29 mouse cellular contexts compared by ENCODE assay signal in genomic region chr1:191045264-191045663, GRCm38 (mm10). TPM values are rescaled to one million over a fixed set of nuclear protein-coding genes. Genes with fewer than 3 reads are reported as not detected.
"Had no signal": no experiment of that assay in that cellular context is flagged by ENCODE, and none has a peak within 500 bp of the region (broad histone marks: within the 10 kb centered on the region; RNA-seq: fewer than 3 reads in every experiment).

No protein-coding gene starts in this region.

- ATAC-seq: intestine, postnatal 0 days; midbrain, embryonic 15.5 days had no signal

- H3K4me3 ChIP-seq: lung, embryonic 15.5 days; midbrain, embryonic 12.5 days; midbrain, embryonic 15.5 days; neural tube, embryonic 12.5 days; neural tube, embryonic 15.5 days had no signal

- H3K9ac ChIP-seq: lung, embryonic 15.5 days; midbrain, embryonic 12.5 days; midbrain, embryonic 15.5 days; neural tube, embryonic 12.5 days; neural tube, embryonic 15.5 days had no signal

- H3K4me1 ChIP-seq: lung, embryonic 15.5 days; midbrain, embryonic 12.5 days; midbrain, embryonic 15.5 days; neural tube, embryonic 12.5 days; neural tube, embryonic 15.5 days had no signal

- H3K36me3 ChIP-seq: lung, embryonic 15.5 days; midbrain, embryonic 12.5 days; midbrain, embryonic 15.5 days; neural tube, embryonic 12.5 days; neural tube, embryonic 15.5 days had no signal

- H3K27ac ChIP-seq: kidney, postnatal 0 days; lung, embryonic 15.5 days; midbrain, embryonic 12.5 days; midbrain, embryonic 15.5 days; neural tube, embryonic 12.5 days; neural tube, embryonic 15.5 days had no signal

- H3K9me3 ChIP-seq: lung, embryonic 15.5 days; midbrain, embryonic 12.5 days; midbrain, embryonic 15.5 days; neural tube, embryonic 12.5 days; neural tube, embryonic 15.5 days had no signal

- H3K4me2 ChIP-seq: lung, embryonic 15.5 days; midbrain, embryonic 12.5 days; midbrain, embryonic 15.5 days; neural tube, embryonic 12.5 days; neural tube, embryonic 15.5 days had no signal

- H3K27me3 ChIP-seq: lung, embryonic 15.5 days; midbrain, embryonic 12.5 days; midbrain, embryonic 15.5 days; neural tube, embryonic 12.5 days; neural tube, embryonic 15.5 days had no signal

- DNase-seq: kidney, adult 2 months; kidney, postnatal 36 days; lung, adult 18-20 months; lung, postnatal 14 days; lung, postnatal 4 days; right cerebral cortex, adult 18-20 months; right cerebral cortex, postnatal 14 days; right cerebral cortex, postnatal 4 days; thymus, adult 2 months; thymus, postnatal 14 days; thymus, postnatal 4 days had no signal

RNA-seq across cellular contexts. Expression of gene Spata45, which starts 8.8 kb away (rescaled TPM):
- total RNA-seq: layer of hippocampus, adult 8-10 months; layer of hippocampus, postnatal 10 days; left cerebral cortex, adult 18-20 months; left cerebral cortex, postnatal 36 days; megakaryocyte progenitor cell, adult 5-6 weeks had no signal
- polyA plus RNA-seq: intestine, embryonic 14.5 days; kidney, adult 2 months; kidney, embryonic 14.5 days; kidney, postnatal 0 days; limb, embryonic 11.5 days; limb, embryonic 14.5 days; lung, embryonic 15.5 days; midbrain, embryonic 12.5 days; midbrain, embryonic 15.5 days; neural tube, embryonic 15.5 days; stomach, embryonic 14.5 days; stomach, postnatal 0 days; thymus, adult 2 months had no signal
